Mouse (Mus musculus): ENCODE results near the gene Gnpat. TPM values are rescaled to one million over a fixed set of nuclear protein-coding genes. Genes with fewer than 3 reads are reported as not detected.

The Gnpat gene
- polyA plus RNA-seq, 1 experiment from 2014 or later = 114 TPM

GRCm38 (mm10) chr8:124878946-124879526, 16.2 kb downstream of the Gnpat start:
- no peak overlapping the region for H3K4me2 ChIP-seq
- 77% methylated on average over 10 of the region's 10 CpGs for WGBS
- no peak overlapping the region for H3K9ac ChIP-seq
- H3K9me3 ChIP-seq (replicated peaks) = no peaks in the 10 kb centered on the region
- ATAC-seq (replicated peaks; ENCODE audit: low FRiP score) = no peak; the same call in 1 of the 2 replicates
- H3K4me3 ChIP-seq (replicated peaks) = no peak overlapping the region
- no peaks in the 10 kb centered on the region for H3K27me3 ChIP-seq
- H3K4me1 ChIP-seq = no peaks in the 10 kb centered on the region
- no peak overlapping the region for H3K27ac ChIP-seq
- peaks cover 96% of the 10 kb centered on the region for H3K36me3 ChIP-seq

- Histone ChIP-seq H3K9me3 (replicated peaks) (0 out of 2 replicates have a peak, but pooled peaks cover 3% of the 10 kb centered on the region), H3K27me3 (no peaks in the 10 kb centered on the region), H3K9ac (no peak overlapping the region), H3K27ac (no peak overlapping the region), H3K4me3 (replicated peaks) (no peak overlapping the region), H3K4me1 (no peaks in the 10 kb centered on the region), H3K36me3 (peaks cover 98% of the 10 kb centered on the region), H3K4me2 (no peak overlapping the region)
- ATAC-seq (replicated peaks; ENCODE audit: low FRiP score) = no peak
- WGBS = 96% methylated on average over 5 of the region's 5 CpGs
Measured at GRCm38 (mm10) chr8:124888385-124888784, 25.6 kb downstream of the Gnpat start.

- Histone ChIP-seq H3K4me2 (no peak overlapping the region), H3K27ac (no peak overlapping the region), H3K9me3 (replicated peaks) (0 out of 2 replicates have a peak, but pooled peaks cover 3% of the 10 kb centered on the region), H3K4me3 (replicated peaks) (no peak overlapping the region), H3K27me3 (no peaks in the 10 kb centered on the region), H3K36me3 (peaks cover 81% of the 10 kb centered on the region), H3K9ac (no peak overlapping the region), H3K4me1 (peaks cover 21% of the 10 kb centered on the region)
- WGBS = 79% methylated on average over 3 of the region's 3 CpGs
- no peak for ATAC-seq (replicated peaks; ENCODE audit: low FRiP score)
Measured at GRCm38 (mm10) chr8:124892596-124892995, 29.8 kb downstream of the Gnpat start.

GRCm38 (mm10) chr8:124896010-124896631, 33.3 kb downstream of the Gnpat start:
- H3K27ac ChIP-seq = peak overlapping the region; percentile 87
- ATAC-seq (replicated peaks; ENCODE audit: low FRiP score) = 0 out of 2 replicates have a peak, but pooled peaks have one; percentile 9
- H3K4me1 ChIP-seq = peaks cover 34% of the 10 kb centered on the region
- H3K9ac ChIP-seq = peak overlapping the region; percentile 81
- peaks cover 68% of the 10 kb centered on the region for H3K36me3 ChIP-seq
- H3K9me3 ChIP-seq (replicated peaks) = no peaks in the 10 kb centered on the region
- 77% methylated on average over 26 of the region's 26 CpGs for WGBS
- H3K4me3 ChIP-seq (replicated peaks) = peak overlapping the region; percentile 89
- no peaks in the 10 kb centered on the region for H3K27me3 ChIP-seq
- H3K4me2 ChIP-seq = peak overlapping the region; percentile 99

GRCm38 (mm10) chr8:124896632-124897385, 34.0 kb downstream of the Gnpat start:
- H3K9ac ChIP-seq = peak overlapping the region; percentile 81
- peak; percentile 63 for ATAC-seq (replicated peaks; ENCODE audit: low FRiP score)
- H3K4me1 ChIP-seq = peaks cover 34% of the 10 kb centered on the region
- peak overlapping the region; percentile 99 for H3K4me2 ChIP-seq
- H3K4me3 ChIP-seq (replicated peaks) = peak overlapping the region; percentile 89
- no peaks in the 10 kb centered on the region for H3K27me3 ChIP-seq
- peaks cover 66% of the 10 kb centered on the region for H3K36me3 ChIP-seq
- H3K9me3 ChIP-seq (replicated peaks) = no peaks in the 10 kb centered on the region
- WGBS = under 1% methylated on average over 60 of the region's 60 CpGs
- peak overlapping the region; percentile 87 for H3K27ac ChIP-seq

GRCm38 (mm10) chr8:124897386-124898250, 34.8 kb downstream of the Gnpat start, which contains the start of the genes Exoc8 and Sprtn:
Gene Exoc8, minus strand, starts transcription at chr8:124897705.
Gene Sprtn, plus strand, starts transcription at chr8:124897886.
- H3K36me3 ChIP-seq = peaks cover 68% of the 10 kb centered on the region
- under 1% methylated on average over 114 of the region's 114 CpGs for WGBS
- peak within 1 kb of the TSS; percentile 87 for H3K27ac ChIP-seq
- no peaks in the 10 kb centered on the region for H3K27me3 ChIP-seq
- H3K9me3 ChIP-seq (replicated peaks) = no peaks in the 10 kb centered on the region
- peak within 1 kb of the TSS; percentile 81 for H3K9ac ChIP-seq
- peak within 1 kb of the TSS; percentile 89 for H3K4me3 ChIP-seq (replicated peaks)
- peaks cover 34% of the 10 kb centered on the region for H3K4me1 ChIP-seq
- ATAC-seq (replicated peaks; ENCODE audit: low FRiP score) = peak; percentile 89
- H3K4me2 ChIP-seq = peak within 1 kb of the TSS; percentile 99

GRCm38 (mm10) chr8:124898251-124898905, 35.5 kb downstream of the Gnpat start:
- Histone ChIP-seq H3K27me3 (no peaks in the 10 kb centered on the region), H3K9ac (peak overlapping the region; percentile 81), H3K4me2 (peak overlapping the region; percentile 99), H3K9me3 (replicated peaks) (no peaks in the 10 kb centered on the region), H3K4me1 (peaks cover 34% of the 10 kb centered on the region), H3K36me3 (peaks cover 68% of the 10 kb centered on the region), H3K27ac (peak overlapping the region; percentile 85), H3K4me3 (replicated peaks) (peak overlapping the region; percentile 89)
- ATAC-seq (replicated peaks; ENCODE audit: low FRiP score) = no peak
- 4% methylated on average over 31 of the region's 31 CpGs for WGBS

GRCm38 (mm10) chr8:124903198-124903597, 40.4 kb downstream of the Gnpat start:
- Histone ChIP-seq H3K9ac (no peak overlapping the region), H3K36me3 (peaks cover 88% of the 10 kb centered on the region), H3K4me3 (replicated peaks) (no peak overlapping the region), H3K4me2 (no peak overlapping the region), H3K27ac (no peak overlapping the region), H3K27me3 (no peaks in the 10 kb centered on the region), H3K9me3 (replicated peaks) (no peaks in the 10 kb centered on the region), H3K4me1 (peaks cover 11% of the 10 kb centered on the region)
- WGBS = 89% methylated on average over 15 of the region's 15 CpGs
- ATAC-seq (replicated peaks; ENCODE audit: low FRiP score) = no peak

- Histone ChIP-seq H3K36me3 (peaks cover 94% of the 10 kb centered on the region), H3K27ac (no peak overlapping the region), H3K4me2 (no peak overlapping the region), H3K4me3 (replicated peaks) (no peak overlapping the region), H3K9ac (no peak overlapping the region), H3K4me1 (no peaks in the 10 kb centered on the region), H3K27me3 (no peaks in the 10 kb centered on the region), H3K9me3 (replicated peaks) (no peaks in the 10 kb centered on the region)
- no peak for ATAC-seq (replicated peaks; ENCODE audit: low FRiP score)
- WGBS = 95% methylated on average over 2 of the region's 2 CpGs
Measured at GRCm38 (mm10) chr8:124905482-124905881, 42.6 kb downstream of the Gnpat start.

GRCm38 (mm10) chr8:124909936-124910335, 47.1 kb downstream of the Gnpat start:
- Histone ChIP-seq H3K27me3 (no peaks in the 10 kb centered on the region), H3K4me1 (peaks cover 6% of the 10 kb centered on the region; the same call in 1 of the 2 replicates), H3K9ac (no peak overlapping the region), H3K36me3 (peaks cover 98% of the 10 kb centered on the region), H3K4me2 (no peak overlapping the region), H3K9me3 (replicated peaks) (no peaks in the 10 kb centered on the region), H3K4me3 (replicated peaks) (no peak overlapping the region), H3K27ac (no peak overlapping the region)
- ATAC-seq (replicated peaks; ENCODE audit: low FRiP score) = no peak
- 89% methylated on average over 16 of the region's 16 CpGs for WGBS

GRCm38 (mm10) chr8:124910349-124910748, 47.5 kb downstream of the Gnpat start:
- WGBS = 88% methylated on average over 10 of the region's 10 CpGs
- H3K4me2 ChIP-seq = no peak overlapping the region
- H3K4me3 ChIP-seq (replicated peaks) = no peak overlapping the region
- H3K36me3 ChIP-seq = peaks cover 99% of the 10 kb centered on the region
- H3K27me3 ChIP-seq = no peaks in the 10 kb centered on the region
- ATAC-seq (replicated peaks; ENCODE audit: low FRiP score) = no peak
- no peak overlapping the region for H3K9ac ChIP-seq
- no peak overlapping the region for H3K27ac ChIP-seq
- H3K9me3 ChIP-seq (replicated peaks) = no peaks in the 10 kb centered on the region
- H3K4me1 ChIP-seq = peaks cover 6% of the 10 kb centered on the region; the same call in 1 of the 2 replicates
